ENCODE assay signal across 8 mouse cellular contexts in genomic region chr19:31663437-31664158, GRCm38 (mm10).
DNase-seq lines count a peak whose midpoint lies in the region; ATAC-seq and TF ChIP-seq lines count a peak whose summit lies in the region.

No protein-coding gene starts in this region.

- 7% methylated on average over 39 of the region's 39 CpGs for WGBS in limb, embryonic 10.5 days

- H3K36me3 ChIP-seq in limb, embryonic 10.5 days, result no peaks in the 10 kb centered on the region
- H3K36me3 ChIP-seq in myocyte (ENCODE audit: control insufficient read depth, insufficient read depth), result no peaks in the 10 kb centered on the region

- H3K9me3 ChIP-seq in limb, embryonic 10.5 days (replicated peaks), result no peaks in the 10 kb centered on the region

- H3K27me3 ChIP-seq in limb, embryonic 10.5 days (ENCODE audit: low read depth, poor library complexity, severe bottlenecking), result peaks cover 21% of the 10 kb centered on the region
- H3K27me3 ChIP-seq in myocyte (ENCODE audit: control insufficient read depth, insufficient read depth, insufficient read length), result no peaks in the 10 kb centered on the region

- no peaks in the 10 kb centered on the region for H3K79me2 ChIP-seq in myocyte (ENCODE audit: control insufficient read depth, insufficient read depth)

- H3K4me1 ChIP-seq in limb, embryonic 10.5 days, result peaks cover 12% of the 10 kb centered on the region

- no peak for TF ChIP-seq POLR2A in myocyte (IDR thresholded peaks at IDR 0.05; ENCODE audit: insufficient read length, low read depth)

- peak; percentile 23 to 55; a peak in 3 of 4 replicates for ATAC-seq in hematopoietic stem cell, adult 5-6 weeks (replicated peaks in 1 of 2; ENCODE audit: insufficient read depth in 1 of 2, low FRiP score in 2 of 2, low TSS enrichment in 1 of 2, low read depth in 1 of 2, poor library complexity in 2 of 2, severe bottlenecking in 2 of 2)

- H3K4me3 ChIP-seq in limb, embryonic 10.5 days, result peak overlapping the region; percentile 76
- peak overlapping the region; percentile 21 for H3K4me3 ChIP-seq in myocyte

- peak overlapping the region; percentile 33 for H3ac ChIP-seq in myocyte (ENCODE audit: control insufficient read depth, insufficient read length)

- peak overlapping the region; percentile 66 for H3K4me2 ChIP-seq in myocyte (ENCODE audit: low read depth)

- H3K27ac ChIP-seq in limb, embryonic 10.5 days, result peak overlapping the region; percentile 85

- DNase-seq in adrenal gland, postnatal 10 days, result peak; percentile 3
- no peak for DNase-seq in adrenal gland, adult 8-10 months
- peak; percentile 31 for DNase-seq in right cerebral cortex, adult 18-20 months
- no peak for DNase-seq in right cerebral cortex, postnatal 25 days
- DNase-seq in limb, embryonic 10.5 days (ENCODE audit: low spot score), result peak; percentile 73
- DNase-seq in spleen, adult 12 weeks (ENCODE audit: low spot score), result no peak

TF ChIP-seq in myocyte, 11 proteins besides CTCF, POLR2A, EP300 and RAD21:
- no peak for TF ChIP-seq CEBPB (IDR thresholded peaks at IDR 0.05; ENCODE audit: insufficient read depth, poor library complexity, severe bottlenecking)
- no peak for TF ChIP-seq MAX (IDR thresholded peaks at IDR 0.05; ENCODE audit: low read depth)
- TF ChIP-seq REST (IDR thresholded peaks at IDR 0.05; ENCODE audit: insufficient read depth, insufficient read length), result no peak

Comparison
In these comparisons a context has a peak if more than half of its experiments do, and no peak if none do; other contexts are left out.
1. DNase-seq: peak in adrenal gland, postnatal 10 days (single experiment), right cerebral cortex, adult 18-20 months (single experiment) and limb, embryonic 10.5 days (single experiment); none in adrenal gland, adult 8-10 months (single experiment), right cerebral cortex, postnatal 25 days (single experiment) and spleen, adult 12 weeks (single experiment).